Mouse (Mus musculus): Measurements from ENCODE around the gene Zdhhc14. TPM values are rescaled to one million over a fixed set of nuclear protein-coding genes. Genes with fewer than 3 reads are reported as not detected.
A peak's percentile ranks its signal among the peaks of the same experiment; 100 is the strongest.

Zdhhc14 gene
- total RNA-seq (2021): 1 to 10 TPM; 6.4 to 8.3 TPM
- long read RNA-seq, experiment 1, partial matches to known transcripts: 3 of 18 reads
- long read RNA-seq, experiment 1, other reads (novel, unspliced or antisense): 13 of 18 reads
- long read RNA-seq, experiment 2, partial matches to known transcripts: 0 of 8 reads
- long read RNA-seq, experiment 2, other reads (novel, unspliced or antisense): 6 of 8 reads

DNA sequence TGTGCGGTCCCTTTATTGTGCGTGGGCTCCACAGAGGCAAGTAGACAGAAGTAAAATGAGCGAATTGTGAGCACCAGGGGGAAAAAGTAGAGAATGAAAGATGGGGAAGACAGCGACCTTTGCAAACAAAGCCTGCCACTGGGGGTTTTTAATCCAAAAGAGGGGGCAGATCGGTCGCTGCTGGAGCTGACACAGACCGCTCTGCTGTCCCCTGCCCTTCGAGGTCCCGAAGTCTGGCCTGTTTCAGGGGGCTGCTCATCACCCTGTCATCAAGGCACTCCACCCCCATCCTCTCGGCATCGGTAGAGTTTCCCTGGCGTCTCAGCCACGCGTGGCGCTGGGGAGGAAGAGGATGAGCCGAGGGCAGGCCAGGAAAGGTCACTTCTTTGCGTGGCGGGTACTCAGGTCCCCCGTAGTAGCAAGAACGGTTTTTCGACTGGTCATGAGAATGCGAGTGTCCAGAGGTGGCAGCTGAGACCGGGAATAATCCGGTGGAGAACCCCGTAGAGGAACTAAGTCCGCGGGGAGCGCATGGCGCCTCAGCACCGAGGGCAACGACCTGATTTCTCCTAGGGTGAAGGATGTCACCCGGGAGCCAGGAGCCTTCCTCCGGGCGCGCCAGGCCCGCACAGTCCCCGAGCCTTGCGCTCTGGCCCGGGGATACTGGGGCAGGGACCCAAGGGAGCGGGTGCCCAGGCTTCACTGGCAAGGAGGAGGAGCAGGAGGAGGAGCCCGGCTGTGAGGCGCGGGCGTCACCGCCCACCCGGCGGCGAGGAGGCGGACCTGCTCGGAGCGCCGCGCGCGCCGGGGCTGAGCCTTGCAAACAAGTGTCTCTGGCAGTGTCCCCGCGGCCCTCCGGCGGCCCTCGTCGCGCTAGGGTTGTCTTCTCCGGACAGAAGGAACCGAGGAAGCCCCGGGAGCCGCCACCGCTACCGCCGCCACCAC is at the start of gene Zdhhc14:
Gene Zdhhc14, plus strand, starts transcription at position 757 of the 945 bp plus-strand sequence.
- peak; percentile 95 for DNase-seq

DNA sequence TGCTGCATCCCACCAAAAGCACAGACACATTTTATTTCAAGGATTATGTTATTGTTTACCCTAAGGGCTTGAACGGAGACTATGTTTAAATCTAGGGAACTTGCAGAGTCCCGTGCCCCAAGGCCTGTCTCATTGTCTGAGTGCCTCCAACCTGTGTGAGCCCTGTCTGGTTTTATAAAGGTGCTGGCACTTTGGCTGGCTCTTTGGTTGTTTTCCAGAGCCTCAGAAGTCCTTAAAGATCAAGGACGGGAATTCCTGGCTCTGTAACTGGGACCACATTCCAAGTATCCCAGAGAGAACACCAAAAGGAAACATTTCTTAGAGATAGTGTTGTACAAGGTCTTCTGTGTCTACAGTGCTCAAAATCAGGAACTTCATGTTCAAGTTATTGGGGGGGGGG is 49.1 kb upstream of the Zdhhc14 start:
- DNase-seq: no peak

GRCm38 (mm10) chr17:5443751-5444150 is 48.6 kb upstream of the Zdhhc14 start:
- peak; percentile 71 for DNase-seq

- DNase-seq: no peak
Observed at GRCm38 (mm10) chr17:5453657-5454056, 38.7 kb upstream of the Zdhhc14 start.

GRCm38 (mm10) chr17:5463912-5464311 is 28.4 kb upstream of the Zdhhc14 start:
- DNase-seq: no peak

GRCm38 (mm10) chr17:5466736-5467135 is 25.6 kb upstream of the Zdhhc14 start:
- DNase-seq: no peak

- DNase-seq: no peak
Observed at GRCm38 (mm10) chr17:5467177-5467576, 25.2 kb upstream of the Zdhhc14 start.

- DNase-seq: no peak
Observed at GRCm38 (mm10) chr17:5472268-5472667, 20.1 kb upstream of the Zdhhc14 start.

DNA sequence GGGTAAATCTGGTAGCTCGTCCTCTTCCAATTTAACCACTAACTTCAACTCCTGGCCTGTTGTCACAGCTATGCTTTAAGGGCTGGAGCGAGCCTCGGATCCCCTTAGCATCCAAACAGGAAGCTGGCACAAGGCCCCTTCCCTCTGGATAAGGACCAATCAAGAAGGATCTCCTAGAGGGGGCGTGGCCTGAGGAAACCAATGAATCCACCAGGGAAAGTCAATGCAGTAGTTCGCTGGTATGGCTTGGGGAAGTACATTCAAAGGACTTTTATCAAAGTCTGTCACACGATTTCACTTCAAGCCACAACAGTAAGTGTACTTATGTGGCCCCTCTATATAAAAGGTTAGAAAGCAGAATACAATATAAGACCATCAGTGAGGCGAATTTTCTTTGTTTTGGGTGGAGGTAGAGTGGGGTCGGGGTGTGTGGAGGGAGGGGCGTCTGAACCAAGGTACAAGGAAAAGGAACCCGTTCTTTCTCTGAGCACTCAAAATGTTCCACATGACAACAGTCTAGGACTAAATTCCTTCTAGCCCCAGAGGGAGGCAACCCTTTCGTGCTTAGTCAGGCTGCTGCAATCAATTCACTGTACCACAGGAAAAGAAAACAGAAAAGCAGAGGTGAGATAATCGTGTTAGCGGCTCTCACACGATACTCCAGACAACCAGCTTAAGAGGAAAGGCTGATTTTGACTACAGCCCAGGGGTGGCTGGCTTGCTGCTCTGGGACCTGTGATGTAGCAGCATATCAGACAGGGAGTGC is 16.2 kb upstream of the Zdhhc14 start:
- DNase-seq: no peak

DNA sequence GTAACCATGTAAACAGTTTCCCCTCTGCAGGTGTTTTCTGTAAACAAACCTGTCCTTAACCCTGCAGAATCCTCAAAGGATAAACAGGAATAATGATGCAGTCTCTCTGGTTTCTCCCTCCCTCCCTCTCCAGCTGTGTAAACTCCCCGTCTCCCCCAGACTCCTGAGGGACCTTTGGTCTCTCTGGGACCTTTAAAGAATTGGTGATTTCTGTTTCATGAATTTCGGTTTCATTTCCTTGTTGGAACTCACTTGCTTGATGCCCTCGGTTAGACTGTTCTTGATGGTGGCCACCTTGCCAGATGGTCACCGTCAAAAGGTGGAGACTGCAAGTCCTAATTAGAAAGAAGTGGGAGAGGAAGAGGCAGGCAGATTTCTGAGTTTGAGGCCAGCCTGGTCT is 8.9 kb upstream of the Zdhhc14 start:
- DNase-seq: no peak

DNA sequence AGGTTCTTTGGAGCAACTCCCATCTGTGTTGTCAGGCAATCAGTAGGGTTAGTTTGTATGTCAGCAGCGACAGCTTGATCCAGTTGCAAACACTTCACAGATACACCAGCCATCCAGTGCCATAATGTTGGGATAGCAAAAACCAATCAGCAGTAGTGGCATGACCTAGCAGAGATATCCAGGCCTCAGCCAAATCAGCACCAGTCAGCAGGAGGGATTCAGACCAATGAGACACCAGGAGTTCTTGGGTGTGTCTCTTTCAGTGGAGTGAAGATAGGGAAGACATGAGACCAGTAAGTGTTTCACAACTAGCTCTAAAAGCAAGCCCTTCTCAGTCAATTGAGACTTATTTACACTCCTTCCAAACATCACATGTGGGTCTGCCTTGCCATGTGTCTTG is 7.7 kb upstream of the Zdhhc14 start:
- no peak for DNase-seq

DNA sequence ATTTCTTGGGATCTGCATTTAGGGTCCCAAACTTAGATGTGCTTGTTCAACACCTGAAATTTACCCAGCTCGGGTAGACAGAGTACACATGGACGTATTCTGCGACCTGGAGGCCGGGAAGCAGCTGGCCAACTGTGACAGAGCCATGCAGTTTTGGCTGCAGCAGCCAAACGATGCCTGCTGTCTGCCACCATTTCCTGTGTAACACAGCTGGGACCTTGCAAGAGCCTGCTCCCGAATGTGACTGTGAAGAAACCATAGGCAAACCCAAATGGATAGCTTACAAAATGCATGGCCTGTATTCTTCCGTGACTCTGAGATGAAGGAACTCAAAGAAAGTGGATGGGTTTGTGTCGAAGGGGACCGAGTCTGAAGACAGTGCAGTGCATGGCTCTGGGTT is 4.2 kb upstream of the Zdhhc14 start:
- no peak for DNase-seq

DNA sequence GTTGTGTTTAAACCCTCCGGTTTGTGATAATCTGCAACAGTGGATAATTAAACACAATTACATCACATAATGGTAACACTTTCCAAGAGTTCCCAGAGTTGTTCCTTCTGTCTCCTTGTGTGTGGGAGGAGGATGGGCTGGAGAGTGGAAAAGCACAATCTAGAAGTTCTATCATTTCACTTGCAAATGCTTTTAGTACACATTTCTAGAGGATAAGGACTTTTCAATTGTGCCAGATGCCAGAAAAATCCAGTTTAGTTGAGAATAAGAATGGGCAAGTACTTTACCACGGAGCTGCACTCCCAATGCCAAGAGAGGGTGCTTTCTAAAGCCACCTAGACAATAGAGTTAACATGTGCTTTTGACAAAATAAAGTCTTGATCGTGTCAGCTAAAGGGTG is 2.0 kb upstream of the Zdhhc14 start:
- no peak for DNase-seq

DNA sequence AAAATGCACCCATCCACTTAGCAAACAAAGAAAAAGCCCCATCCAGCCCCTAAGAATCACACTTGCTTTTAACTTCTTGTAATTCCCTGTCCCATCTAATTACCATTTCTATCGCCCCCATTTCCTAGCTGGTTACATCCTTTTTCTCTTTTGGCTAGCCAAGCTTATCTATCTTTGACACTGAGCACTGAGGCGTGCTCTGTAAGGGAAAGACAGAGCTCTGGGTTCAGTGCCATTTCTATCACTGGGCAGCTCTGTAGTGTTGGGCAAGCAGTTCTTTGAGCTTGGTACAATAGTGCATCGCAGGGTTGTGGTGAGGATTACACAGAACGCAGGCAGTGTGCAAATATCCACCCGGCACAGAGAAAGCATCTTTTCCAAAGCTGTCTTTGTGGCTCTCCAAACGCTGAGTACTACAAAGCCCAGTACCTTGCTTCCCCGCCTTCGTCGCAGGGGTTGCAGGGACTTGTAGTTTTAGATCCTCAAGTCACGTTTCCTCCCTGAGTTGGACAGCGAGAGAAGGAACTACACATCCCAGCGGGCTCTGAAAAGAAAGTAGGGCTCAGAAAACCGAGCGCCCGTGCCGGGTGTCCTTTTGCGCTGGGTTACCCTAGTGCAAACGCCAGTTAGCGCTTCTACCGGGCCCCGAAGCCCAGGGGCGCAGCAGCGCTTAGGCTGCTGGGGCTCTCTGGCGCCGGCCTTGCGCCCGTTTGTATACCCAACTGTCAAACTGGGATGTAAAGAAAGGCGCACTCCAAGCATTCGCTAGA is 1.1 kb upstream of the Zdhhc14 start:
- DNase-seq: peak; percentile 93

DNA sequence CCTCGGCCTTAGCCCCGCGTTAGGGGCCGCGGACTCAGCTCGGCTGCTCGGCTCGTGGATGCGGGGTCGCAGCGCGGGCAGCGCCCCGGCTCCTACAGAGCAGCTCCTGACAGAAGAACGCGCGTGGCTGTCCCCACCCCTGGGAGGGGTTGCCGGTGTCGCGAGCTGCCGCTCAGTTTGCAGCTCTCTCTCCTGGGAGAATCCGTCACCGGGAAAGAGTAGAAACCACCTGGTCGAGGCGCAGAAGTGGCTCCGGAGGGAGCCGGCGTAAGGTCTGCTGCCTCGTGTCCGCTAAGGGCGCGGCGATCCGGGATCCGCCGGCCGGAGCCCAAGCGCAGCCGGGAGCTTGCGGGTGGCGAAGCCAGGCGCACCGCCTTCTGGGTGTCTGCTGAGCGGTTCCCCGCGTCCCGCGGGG is 396 bp downstream of the Zdhhc14 start:
- DNase-seq: peak; percentile 78

- peak; percentile 58 for DNase-seq
Observed at GRCm38 (mm10) chr17:5493161-5493771, 909 bp downstream of the Zdhhc14 start.

- DNase-seq: no peak
Observed at GRCm38 (mm10) chr17:5493809-5494208, 1.5 kb downstream of the Zdhhc14 start.

DNA sequence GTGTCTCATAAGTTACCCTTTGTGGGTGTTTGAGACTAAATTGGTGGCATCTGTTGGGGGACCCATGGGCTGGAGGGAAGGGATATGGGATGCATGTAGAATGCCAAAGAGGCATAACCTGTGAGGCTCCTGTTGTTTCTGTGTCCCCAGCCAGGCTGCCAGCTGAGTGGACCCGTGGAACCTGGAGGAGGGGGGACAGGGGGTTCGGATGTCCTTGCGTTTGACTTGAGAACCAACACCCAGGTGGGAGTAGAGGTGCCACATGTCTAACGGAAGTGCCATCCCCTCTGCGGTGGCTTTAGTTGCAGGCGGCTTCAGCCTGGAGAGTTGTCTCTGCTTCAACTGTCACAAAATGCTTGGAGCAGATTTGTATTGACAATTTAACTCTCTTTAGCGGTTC is 2.5 kb downstream of the Zdhhc14 start:
- DNase-seq: no peak

- no peak for DNase-seq
Observed at GRCm38 (mm10) chr17:5497695-5498094, 5.3 kb downstream of the Zdhhc14 start.

DNA sequence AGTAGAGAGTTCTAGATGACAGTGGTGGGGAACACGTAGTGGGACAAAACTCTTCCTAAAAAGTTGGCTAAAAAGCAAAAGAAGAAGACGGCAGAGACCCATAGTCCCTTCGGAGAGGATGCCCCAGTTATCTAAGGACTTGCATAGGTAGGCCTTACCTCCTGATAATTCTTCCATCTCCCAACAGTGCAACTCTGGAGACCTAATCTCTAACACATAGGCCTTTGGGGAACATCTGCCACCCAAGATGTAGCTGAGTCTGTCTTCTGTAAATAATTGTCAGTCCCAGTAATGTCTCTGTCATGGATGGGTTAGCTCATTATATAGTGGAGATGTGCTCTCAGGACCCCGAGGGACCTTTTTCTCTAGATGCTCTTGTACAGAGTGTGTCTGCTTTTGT is 6.6 kb downstream of the Zdhhc14 start:
- no peak for DNase-seq

- DNase-seq: no peak
Observed at GRCm38 (mm10) chr17:5503981-5504760, 11.8 kb downstream of the Zdhhc14 start.

Data from adrenal gland, postnatal 10 days (tissue).